Mouse (Mus musculus) layer of hippocampus, adult 18-20 months (tissue): ENCODE data around the gene Ear10. TPM values are rescaled to one million over a fixed set of nuclear protein-coding genes. Genes with fewer than 3 reads are reported as not detected.
"Not testable (repeated sequence)": the region's sequence is repeated elsewhere in the genome, so short reads cannot be mapped to it uniquely, and the experiment has no call there.

ENCODE experiments used
- DNase-seq, 2 experiments: peaks; one replicate each; pipeline ENCODE4 v3.0.0; 2022; ENCODE audit warnings: low spot score in 2 of 2
- long read RNA-seq: library from polyadenylated mRNA; stranded (forward); transcript quantifications from one replicate; pipeline ENCODE4 v2.0.0, GENCODE M21; 2021
- total RNA-seq, 2 experiments: library from RNA; stranded (reverse); gene quantifications; 2 replicates each; pipeline ENCODE4 v1.2.3; 2021

Gene Ear10
- total RNA-seq, result not detected
- long read RNA-seq, result 0 reads

DNA sequence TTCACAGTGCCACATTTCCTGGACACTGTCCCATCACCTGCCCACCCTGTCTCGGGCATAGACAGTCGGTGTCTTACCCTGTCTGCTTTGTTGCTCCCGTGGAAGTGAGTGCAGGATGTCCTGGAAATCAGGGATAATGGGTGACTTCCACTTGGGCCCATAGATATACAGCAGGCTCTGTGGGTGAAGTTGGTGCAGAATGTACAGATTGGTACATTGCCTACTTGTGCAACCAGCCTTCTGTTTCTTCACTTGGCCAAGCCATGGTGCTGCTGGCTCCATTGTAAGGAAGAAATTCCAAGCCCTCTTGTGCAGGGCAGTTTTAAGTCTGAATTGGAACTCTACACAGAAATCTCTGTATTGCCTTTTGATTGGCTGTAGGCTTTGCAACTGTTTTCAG, at the start of gene Ear10:
TSS of gene Ear10 (minus strand) at position 101 of the 400 bp plus-strand sequence.
- DNase-seq, result not testable (repeated sequence)

DNA sequence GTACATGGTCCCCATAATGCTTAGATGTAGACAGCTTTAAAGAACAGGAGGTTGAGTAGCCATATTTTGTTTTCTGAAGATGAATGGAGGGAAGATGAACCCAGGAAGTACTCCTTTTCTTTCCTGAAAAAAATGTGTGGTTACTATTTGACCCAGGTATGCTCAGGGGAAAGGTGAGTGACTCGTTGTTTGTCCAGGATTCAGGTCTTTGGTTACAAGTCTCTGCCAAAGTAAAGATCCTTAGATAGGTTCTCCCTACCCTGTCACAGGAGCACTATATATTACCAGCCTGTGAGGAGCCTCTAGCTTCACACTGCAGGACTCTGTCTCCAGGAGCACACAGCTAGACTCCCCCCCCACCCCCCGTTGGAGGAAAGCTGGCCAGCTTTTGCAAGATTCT, 33.4 kb upstream of the Ear10 start, which contains the start of gene Ang5:
TSS of gene Ang5 (plus strand) at position 301 of the 400 bp plus-strand sequence.
- DNase-seq, result not testable (repeated sequence)

DNA sequence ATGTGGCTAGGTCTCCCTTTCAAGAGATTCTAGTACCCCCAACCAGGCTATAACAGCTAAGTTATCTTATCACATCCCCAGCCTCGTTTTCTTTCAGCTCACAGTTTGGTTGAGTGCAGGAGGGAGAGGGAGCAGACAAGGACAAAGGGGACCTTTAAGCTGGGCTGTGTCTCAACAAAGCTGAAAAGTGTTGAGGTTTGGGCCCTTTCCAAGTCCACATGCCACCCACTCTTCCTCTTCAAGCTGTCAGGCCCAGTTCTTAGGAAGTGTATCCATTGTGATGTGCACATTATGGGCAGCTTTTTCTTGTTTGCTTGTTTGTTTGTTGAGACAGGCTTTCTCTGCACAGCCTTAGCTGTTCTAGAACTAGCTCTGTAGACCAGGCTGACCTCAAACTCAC, 31.7 kb upstream of the Ear10 start:
- not testable (repeated sequence) for DNase-seq

GRCm38 (mm10) chr14:43953382-43953781, 30.0 kb upstream of the Ear10 start:
- DNase-seq, result not testable (repeated sequence)

DNA sequence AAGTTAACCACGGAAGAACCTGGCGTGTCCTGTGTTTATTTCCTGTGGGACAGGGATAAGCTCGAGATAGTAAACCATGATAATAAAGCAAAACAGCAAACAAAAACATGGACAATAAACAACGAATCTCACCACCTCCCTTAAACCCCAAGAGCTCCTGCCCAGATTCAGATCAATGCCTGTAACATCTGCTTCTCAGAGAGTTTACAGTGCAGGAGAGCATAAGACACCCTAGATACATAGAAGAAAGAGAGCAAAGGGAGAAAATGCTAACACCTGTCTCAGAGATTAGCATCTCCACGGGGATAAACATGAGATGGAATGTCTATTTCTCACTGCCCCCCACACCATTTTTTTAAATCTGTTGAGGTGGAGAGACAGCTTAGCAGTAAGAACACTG, 10.0 kb upstream of the Ear10 start:
- not testable (repeated sequence) for DNase-seq

GRCm38 (mm10) chr14:43932991-43933390, 9.6 kb upstream of the Ear10 start:
- peak in 1 of 2 experiments; percentile 52 for DNase-seq

- DNase-seq, result not testable (repeated sequence)
These were observed 2.1 kb upstream of the Ear10 start for GRCm38 (mm10) chr14:43925404-43925950.

DNA sequence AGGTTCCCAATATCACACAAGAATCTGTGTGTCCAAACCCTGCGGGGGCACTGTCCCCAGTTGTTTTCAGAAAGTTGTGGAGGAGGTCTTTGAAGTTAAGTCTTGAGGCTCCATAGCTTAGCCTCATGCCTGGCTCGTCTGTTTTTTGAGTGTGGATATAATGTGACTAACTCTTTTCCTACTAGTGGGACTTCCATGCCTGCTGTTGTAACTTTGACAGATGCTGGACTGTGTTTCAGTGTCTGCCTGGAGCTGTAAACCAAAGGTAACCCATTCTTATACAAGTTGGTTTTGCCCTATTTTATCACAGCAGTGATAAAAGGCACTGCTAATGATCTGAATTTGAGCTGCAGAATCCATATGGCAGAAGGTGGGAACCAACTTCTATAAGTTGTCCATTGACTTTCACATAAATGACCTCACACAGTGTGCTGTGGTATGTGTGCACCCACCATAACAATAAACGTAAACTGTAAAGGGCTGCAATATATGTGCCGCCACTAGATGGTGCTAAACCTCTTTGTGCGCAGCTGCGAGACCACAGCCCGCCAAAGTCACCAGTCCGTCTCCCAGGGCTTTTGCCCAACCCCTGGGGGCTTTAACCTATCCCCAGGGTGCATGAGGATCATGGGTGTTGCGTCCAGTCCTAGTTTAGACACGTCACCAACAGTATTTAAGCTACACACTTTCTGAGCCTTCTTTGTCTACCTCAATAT, 1.5 kb upstream of the Ear10 start, which contains the start of gene Gm8113:
TSS of gene Gm8113 (plus strand) at position 703 of the 716 bp plus-strand sequence.
- peak; percentile 9 to 64 for DNase-seq

GRCm38 (mm10) chr14:43918214-43918613, 5.1 kb downstream of the Ear10 start:
- DNase-seq, result not testable (repeated sequence)

- not testable (repeated sequence) for DNase-seq
These were observed 24.8 kb downstream of the Ear10 start for GRCm38 (mm10) chr14:43898577-43898976.

GRCm38 (mm10) chr14:43895357-43895756, 28.0 kb downstream of the Ear10 start:
- not testable (repeated sequence) for DNase-seq

DNA sequence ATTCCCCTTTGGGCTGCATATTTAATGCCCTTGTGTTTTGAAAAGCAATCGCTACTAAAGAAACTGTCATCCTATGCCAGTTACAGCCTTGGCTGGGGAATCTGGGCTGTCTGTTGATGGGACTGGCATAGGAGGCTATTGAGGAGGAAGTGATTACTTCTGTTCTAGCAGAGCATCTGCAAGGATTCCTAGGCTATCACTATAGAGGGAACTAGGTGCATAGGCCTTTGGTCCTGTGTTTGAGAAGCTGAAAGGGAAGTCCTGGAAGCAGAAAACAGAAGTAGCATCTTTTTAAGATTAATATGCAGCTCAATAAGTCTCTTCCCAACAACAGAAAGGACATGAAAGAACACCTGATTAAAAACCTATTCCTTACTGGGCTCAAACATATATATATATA, 32.1 kb downstream of the Ear10 start:
- DNase-seq, result not testable (repeated sequence)

DNA sequence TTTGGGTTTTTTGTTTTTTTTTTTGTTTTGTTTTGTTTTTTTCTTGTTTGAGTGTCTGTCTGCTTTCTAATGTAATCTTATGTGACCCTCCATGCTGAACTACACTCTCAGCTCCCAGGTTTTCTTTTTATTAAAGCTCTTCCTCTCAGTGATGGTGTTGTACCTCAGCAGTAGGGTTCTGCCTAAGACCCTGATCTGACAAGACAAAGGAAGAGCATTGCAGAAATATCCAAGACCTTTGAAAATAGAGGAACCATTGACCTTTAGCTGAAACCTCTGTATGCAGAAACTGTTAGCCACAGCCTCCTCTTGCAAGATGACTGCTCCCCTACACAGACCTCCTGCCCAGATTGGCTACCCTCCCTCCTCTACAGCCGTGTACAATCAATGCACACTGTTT, 37.1 kb downstream of the Ear10 start:
- not testable (repeated sequence) for DNase-seq

DNA sequence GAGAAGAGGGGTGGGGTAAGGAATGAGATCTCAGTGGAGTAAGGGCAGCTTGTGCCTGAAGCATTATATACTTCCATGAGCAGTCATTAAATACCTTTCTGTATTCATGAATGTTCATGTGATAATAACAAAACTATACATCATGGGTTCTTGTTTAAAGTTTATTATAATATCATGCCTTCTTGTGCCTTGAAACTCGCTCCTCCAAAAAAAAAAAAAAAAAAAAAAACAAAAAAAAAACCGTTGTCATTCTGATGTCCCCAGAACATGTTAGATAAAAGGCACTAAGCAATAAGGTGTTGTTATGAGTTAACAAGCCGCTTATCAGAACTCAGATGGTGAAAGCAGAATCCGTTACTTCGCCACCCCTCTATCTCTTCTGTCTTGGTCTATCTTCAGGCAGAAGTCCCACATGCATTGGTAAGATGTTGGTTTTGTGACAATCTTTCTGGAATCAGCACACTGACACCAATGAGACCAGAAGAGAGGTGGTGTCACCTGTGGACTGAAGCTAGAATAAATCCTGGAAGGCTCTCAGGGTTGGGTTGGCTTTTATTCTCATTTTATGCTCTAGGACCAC, 43.3 kb downstream of the Ear10 start:
- not testable (repeated sequence) for DNase-seq

- not testable (repeated sequence) for DNase-seq
These were observed 45.6 kb downstream of the Ear10 start for GRCm38 (mm10) chr14:43877789-43878188.

DNA sequence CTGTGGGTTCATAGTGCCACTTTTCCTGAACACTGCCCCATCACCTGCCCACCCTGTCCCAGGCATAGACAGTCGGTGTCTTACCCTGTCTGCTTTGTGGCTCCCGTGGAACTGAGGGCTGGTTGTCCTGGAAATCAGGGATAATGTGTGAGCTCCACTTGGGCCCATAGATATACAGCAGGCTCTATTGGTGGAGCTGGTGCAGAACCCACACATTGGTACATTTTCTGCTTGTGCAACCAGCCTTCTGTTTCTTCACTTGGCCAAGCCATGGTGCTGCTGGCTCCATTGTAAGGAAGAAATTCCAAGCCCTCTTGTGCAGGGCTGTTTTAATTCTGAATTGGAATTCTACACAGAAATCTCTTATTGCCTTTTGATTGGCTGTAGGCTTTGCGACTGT, 47.9 kb downstream of the Ear10 start, which contains the start of gene Ear1:
TSS of gene Ear1 (minus strand) at position 101 of the 400 bp plus-strand sequence.
- not testable (repeated sequence) for DNase-seq

DNA sequence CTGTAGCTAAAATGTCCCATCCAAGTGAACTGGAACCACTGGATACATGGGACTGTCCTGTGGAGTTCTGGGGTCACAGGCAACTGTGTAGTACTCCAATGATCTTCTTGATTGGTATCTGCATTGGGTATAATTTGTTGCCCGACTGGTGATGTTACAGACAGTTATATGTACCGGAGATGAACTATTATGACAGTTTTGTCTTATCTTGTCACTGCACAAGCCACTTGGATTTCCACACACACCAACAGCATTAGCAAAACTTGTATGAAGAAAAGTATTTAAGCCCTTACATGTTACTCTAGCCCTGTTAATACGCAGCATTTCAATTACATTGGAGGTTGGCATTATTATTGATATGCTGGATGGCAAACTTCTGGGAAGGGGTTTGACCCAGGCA, 48.5 kb downstream of the Ear10 start:
- not testable (repeated sequence) for DNase-seq

Other genes starting within 250 kb of the Ear10 start
- gene Gm8165, start 246.4 kb downstream of the Ear10 start, total RNA-seq, result not detected
- gene Gm7324, start 225.7 kb downstream of the Ear10 start, total RNA-seq, result 1 to 10 TPM in 1 of 2 experiments, under 1 TPM in 1; 0.84 to 2.0 TPM
- not detected for gene Gm16506, start 196.1 kb downstream of the Ear10 start, total RNA-seq
- not detected for gene Gm6526, start 175.7 kb downstream of the Ear10 start, total RNA-seq
- not detected for gene Gm8180, start 138.8 kb downstream of the Ear10 start, total RNA-seq
- gene Ear1, start 48.0 kb downstream of the Ear10 start, total RNA-seq, result not detected
- gene Gm8113, start 1.8 kb upstream of the Ear10 start, total RNA-seq, result not detected
- gene Ang5, start 33.5 kb upstream of the Ear10 start, total RNA-seq, result not detected
- not detected for gene Ang6, start 78.7 kb upstream of the Ear10 start, total RNA-seq
- not detected for gene Ear2, start 179.1 kb upstream of the Ear10 start, total RNA-seq
- not detected for gene Gm3327, start 200.3 kb upstream of the Ear10 start, total RNA-seq